Mouse (Mus musculus) colon, adult 2 months (tissue): ENCODE data around the gene Bcl2l13. TPM values are rescaled to one million over a fixed set of nuclear protein-coding genes. Genes with fewer than 3 reads are reported as not detected.

Source experiments
- polyA plus RNA-seq: library from polyadenylated mRNA; depleted of rRNA; stranded (reverse); fragments of >200 nt; gene quantifications from 2 replicates; pipeline ENCODE4 v1.2.3, GENCODE M21; 2012; rRNA removed

Bcl2l13 gene
- 20.6 and 22.1 TPM in 2 replicates for polyA plus RNA-seq

DNA sequence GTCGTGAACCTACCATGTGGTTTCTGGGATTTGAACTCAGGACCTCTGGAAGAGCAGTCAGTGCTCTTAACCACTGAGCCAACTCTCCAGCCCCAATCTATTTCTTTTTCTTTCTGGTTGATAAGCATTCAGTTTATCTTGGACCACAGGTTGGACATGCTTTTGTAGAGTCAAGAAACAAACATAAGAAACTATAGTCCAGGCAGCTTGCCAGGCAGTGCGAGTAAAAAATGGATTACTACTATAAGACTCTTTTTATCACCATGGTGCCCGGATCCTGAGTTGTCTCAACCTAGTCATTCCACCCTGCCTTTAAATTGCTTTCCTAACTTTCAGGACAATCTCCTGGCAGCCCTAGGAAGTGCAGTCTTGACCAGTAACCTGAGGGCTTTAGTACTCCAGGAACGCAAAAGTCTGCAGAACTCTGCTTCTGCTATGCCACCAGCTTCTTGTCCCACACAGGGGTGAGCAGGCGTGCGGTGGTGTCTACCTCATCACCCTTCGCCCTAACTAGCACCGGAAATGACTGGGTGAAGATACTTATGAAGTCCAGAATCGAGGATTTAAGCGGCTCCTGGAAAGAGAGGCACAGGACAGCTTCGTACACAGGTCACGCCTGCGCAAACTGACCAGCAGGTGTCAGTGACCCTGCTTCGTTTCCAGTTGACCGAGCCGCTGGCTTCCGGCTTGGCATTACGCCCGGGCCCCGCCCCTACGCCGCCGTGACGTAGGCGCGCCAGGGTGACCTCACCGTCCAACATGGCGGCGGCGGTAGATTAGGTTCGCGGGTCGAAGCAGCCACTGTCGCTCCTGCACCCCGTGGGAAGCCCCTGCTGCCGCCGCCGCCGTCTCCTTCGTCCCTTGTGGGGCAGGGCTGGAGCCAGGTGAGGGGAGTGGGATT lies at the start of gene Bcl2l13:
Gene Bcl2l13 (plus strand): TSS at position 739 of the 901 bp plus-strand sequence.

DNA sequence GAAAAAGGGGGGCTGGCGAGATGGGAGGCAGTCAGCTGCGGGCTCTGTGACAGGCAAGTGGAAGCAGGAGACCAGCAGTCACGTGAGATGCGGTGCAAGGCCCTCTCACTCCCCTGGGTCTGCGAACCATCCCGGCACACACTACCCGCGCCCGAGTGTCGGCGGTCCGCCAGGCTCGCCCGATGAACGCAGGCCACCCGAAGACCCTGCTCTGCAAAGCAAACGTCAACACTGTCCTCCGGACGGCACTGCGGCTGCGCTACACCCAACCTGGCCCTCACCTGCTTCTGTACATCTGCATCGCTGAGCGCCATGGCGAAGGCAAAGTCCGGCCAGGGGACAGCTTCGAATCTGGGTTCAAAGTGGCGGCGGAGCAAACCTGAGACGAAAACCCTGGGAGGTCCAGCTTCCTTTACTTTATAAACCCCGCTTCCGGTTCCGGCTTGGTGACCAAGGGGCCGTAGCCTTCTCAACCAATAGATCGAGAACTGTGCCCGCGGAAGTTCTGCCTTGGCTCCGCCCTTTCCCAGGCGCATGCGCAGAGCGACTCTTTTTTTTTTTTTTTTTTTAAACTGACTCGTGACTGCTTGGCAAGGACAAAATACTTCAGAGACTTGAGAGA lies 13.6 kb upstream of the Bcl2l13 start, which contains the start of gene Atp6v1e1:
Gene Atp6v1e1 (minus strand): TSS at position 487 of the 622 bp plus-strand sequence.

DNA sequence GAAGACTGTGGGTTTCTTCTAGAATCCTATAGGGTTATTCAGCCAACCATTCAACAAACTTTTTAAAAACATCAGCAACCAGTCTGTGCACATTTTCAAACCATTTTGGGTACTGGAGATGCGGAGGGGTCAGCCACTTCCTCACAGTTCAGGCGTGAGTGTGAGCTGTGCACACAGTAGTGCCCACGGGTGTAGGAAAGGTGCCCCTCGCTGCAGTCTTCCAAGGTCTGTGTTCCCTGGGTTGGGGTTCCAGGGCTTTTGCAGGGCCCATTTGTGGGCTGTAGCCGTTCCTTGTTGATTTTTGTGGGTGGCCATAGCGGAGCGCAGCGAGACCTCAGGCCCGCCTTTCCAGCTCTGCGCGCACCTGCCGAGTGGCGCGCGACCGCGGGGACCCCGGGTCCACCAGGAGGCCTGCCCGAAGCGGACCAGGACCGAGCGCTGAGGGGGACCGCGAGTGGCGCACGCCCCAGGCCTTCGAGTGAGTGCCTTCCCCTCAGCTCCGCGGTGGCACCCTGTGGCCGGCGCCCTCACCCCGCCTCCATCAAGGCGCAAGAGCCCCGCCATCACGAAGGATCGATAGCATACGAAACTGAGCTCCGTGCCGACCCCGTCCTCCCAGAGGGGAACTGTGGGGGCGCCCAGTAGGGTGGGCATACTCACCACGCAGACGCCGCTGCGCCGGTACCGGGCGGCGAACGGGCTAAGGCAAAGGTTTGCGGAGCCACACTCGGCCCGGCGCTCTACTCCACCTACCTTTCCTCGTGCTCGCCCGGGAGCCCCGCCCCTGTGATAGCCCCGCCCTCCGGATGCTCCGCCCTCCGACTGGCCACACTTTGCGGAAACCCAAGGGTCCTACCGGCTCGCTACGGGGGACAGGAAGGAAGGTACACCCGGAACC lies 80.3 kb downstream of the Bcl2l13 start, which contains the start of gene Bid:
Gene Bid (minus strand): TSS at position 780 of the 898 bp plus-strand sequence.

Other genes with a start within 250 kb of the Bcl2l13 start
- 0.22 and 0.36 TPM in 2 replicates for gene Cecr2, start 169.8 kb upstream of the Bcl2l13 start, polyA plus RNA-seq
- gene Slc25a18, start 62.6 kb upstream of the Bcl2l13 start, polyA plus RNA-seq: not detected in 2 replicates
- gene Atp6v1e1, start 13.4 kb upstream of the Bcl2l13 start, polyA plus RNA-seq: 105 and 149 TPM in 2 replicates
- 7.7 TPM in 2 replicates for gene Bid, start 80.6 kb downstream of the Bcl2l13 start, polyA plus RNA-seq